Mouse (Mus musculus) CH12.LX (cell line): ENCODE measurements around the gene Asb13.

Source experiments
- CTCF ChIP-seq, 2 experiments: IDR thresholded peaks in 1 of 2; conservative IDR thresholded peaks in 1 of 2; 2 replicates each; pipeline ENCODE4 v1.5.1; 2011 to 2012; ENCODE audit warnings: low read depth in 2 of 2, low read length in 2 of 2, improper control_type of control experiment in 1 of 2, inconsistent platforms in 1 of 2, mild to moderate bottlenecking in 1 of 2, moderate library complexity in 1 of 2
- E2F4 ChIP-seq: IDR thresholded peaks from 2 replicates; pipeline ENCODE4 v1.6.1; 2011; ENCODE audit warnings: low read depth, low read length, improper control_type of control experiment; ENCODE audit not compliant: insufficient replicate concordance
- GABPA ChIP-seq: IDR thresholded peaks from 2 replicates; pipeline ENCODE4 v1.6.1; 2012; ENCODE audit warnings: low read depth, low read length, improper control_type of control experiment, inconsistent platforms; ENCODE audit not compliant: insufficient replicate concordance
- MAX ChIP-seq: IDR thresholded peaks from 2 replicates; pipeline ENCODE4 v1.6.1; 2011; ENCODE audit warnings: low read length, improper control_type of control experiment
- NELFE ChIP-seq: IDR thresholded peaks from 2 replicates; pipeline ENCODE4 v1.6.1; 2011; ENCODE audit warnings: low read depth, low read length, improper control_type of control experiment
- TBP ChIP-seq: conservative IDR thresholded peaks from 2 replicates; pipeline ENCODE4 v1.6.1; 2011; ENCODE audit warnings: low read depth, low read length, improper control_type of control experiment
- USF2 ChIP-seq: conservative IDR thresholded peaks from 2 replicates; pipeline ENCODE4 v1.6.1; 2011; ENCODE audit warnings: low read depth, low read length, improper control_type of control experiment

DNA sequence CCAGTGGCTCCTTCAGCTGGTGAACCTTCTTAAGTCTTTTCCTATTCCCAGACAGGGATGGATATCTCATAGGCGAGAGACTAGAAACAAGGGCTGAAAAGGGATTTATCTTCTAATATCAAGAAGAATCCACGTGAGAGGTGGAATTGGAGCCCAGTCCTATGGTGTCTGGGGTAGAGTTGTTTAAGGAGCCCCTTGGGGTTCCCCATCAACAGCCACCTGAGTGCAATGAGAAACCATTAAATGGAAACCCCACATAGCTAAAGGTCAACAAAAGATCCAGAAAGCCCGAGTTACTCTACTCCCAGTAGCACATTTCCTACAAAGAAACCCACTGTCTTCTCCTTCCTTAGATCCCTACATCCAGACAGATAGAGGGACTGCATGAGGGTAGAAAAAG lies 39.3 kb downstream of the Asb13 start:
- TF ChIP-seq CTCF (conservative IDR thresholded peaks at IDR 0.05 in 1 of 2, IDR thresholded peaks at IDR 0.05 in 1 of 2; ENCODE audit: low read depth in 2 of 2, low read length in 2 of 2) (no peak), MAX (no peak), USF2 (no peak), E2F4 (no peak), GABPA (no peak), NELFE (no peak), TBP (no peak)
